Mouse (Mus musculus): Measurements from ENCODE around the gene Prss38. TPM values are rescaled to one million over a fixed set of nuclear protein-coding genes. Genes with fewer than 3 reads are reported as not detected.

Prss38 gene
- not detected for total RNA-seq (2023)

DNA sequence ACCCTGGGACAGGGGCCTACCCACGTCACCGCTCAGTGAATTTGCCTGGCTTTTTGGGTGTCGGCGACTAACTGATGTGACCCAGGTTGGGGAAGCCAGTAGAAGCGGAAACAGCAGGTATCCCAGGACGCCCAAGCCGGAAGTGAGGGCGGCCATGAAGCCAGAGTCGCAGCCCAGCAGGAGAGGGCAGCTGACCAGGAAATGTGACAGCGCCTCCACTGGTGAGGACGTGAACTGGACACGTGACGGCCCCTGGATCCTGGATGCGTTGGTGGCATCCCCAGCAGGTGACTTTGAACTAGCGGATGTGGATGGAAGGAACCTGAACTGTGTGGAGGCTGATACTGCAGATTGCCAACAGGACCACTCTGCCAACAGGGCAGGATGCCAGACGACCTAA is at the start of gene Prss38:
TSS of gene Prss38 (minus strand) at position 183 of the 400 bp plus-strand sequence.

Other genes starting within 250 kb of the Prss38 start
- under 1 TPM; 0.04 to 0.35 TPM for gene Obscn, start 239.3 kb downstream of the Prss38 start, total RNA-seq (2023)
- gene Iba57, start 211.9 kb downstream of the Prss38 start, total RNA-seq (2023): 1 to 10 TPM; 6.0 to 6.7 TPM
- not detected for gene Gjc2, start 192.4 kb downstream of the Prss38 start, total RNA-seq (2023)
- 10 to 100 TPM; 14.9 to 22.7 TPM for gene Guk1, start 183.4 kb downstream of the Prss38 start, total RNA-seq (2023)
- 10 to 100 TPM; 10.7 to 14.2 TPM for gene Mrpl55, start 173.2 kb downstream of the Prss38 start, total RNA-seq (2023)
- gene 2310033P09Rik, start 167.3 kb downstream of the Prss38 start, total RNA-seq (2023): 10 to 100 TPM; 13.4 to 14.8 TPM
- 100 to 1,000 TPM; 301 to 303 TPM for gene Arf1, start 147.4 kb downstream of the Prss38 start, total RNA-seq (2023)
- not detected for gene Wnt3a, start 84.9 kb downstream of the Prss38 start, total RNA-seq (2023)
- gene Wnt9a, start 68.7 kb downstream of the Prss38 start, total RNA-seq (2023): not detected
- gene Jmjd4, start 74.4 kb upstream of the Prss38 start, total RNA-seq (2023): 1 to 10 TPM; 1.0 to 2.3 TPM
- gene Snap47, start 75.5 kb upstream of the Prss38 start, total RNA-seq (2023): 1 to 10 TPM; 4.0 to 4.9 TPM
- gene Zfp867, start 96.8 kb upstream of the Prss38 start, total RNA-seq (2023): under 1 TPM; 0.42 to 0.46 TPM
- gene Zkscan17, start 151.1 kb upstream of the Prss38 start, total RNA-seq (2023): 1 to 10 TPM; 7.6 to 9.6 TPM
- gene Nlrp3, start 165.9 kb upstream of the Prss38 start, total RNA-seq (2023): 100 to 1,000 TPM; 313 to 335 TPM
- gene Olfr222, start 200.6 kb upstream of the Prss38 start, total RNA-seq (2023): not detected
- not detected for gene Olfr223, start 217.6 kb upstream of the Prss38 start, total RNA-seq (2023)